15 mouse cellular contexts compared by ENCODE assay signal in the genomic region with DNA sequence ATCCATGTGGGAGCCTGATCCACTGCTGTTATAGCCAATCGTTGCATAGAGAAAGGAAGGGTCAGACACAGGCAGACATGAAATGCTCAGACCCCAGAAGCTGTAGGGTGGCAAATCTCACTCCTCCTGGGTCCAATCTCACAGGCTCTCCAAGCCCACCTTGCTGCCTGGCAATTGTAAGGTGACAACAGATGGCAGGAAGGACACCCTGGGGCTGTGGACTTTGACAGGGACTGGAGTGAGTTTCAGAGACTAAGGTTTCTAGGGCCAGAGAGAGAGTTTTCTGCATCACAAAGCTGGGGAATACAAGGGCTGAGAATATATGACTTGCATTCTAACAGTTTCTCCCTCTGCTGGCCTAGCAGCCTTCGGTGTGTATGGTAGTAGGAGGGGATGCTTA.
"Had no signal": no experiment of that assay in that cellular context is flagged by ENCODE, and none has a peak within 500 bp of the region (broad histone marks: within the 10 kb centered on the region; RNA-seq: fewer than 3 reads in every experiment).

No protein-coding gene starts in this region.

- H3K27ac ChIP-seq: limb, embryonic 15.5 days; liver, embryonic 12.5 days; midbrain, embryonic 10.5 days; stomach, postnatal 0 days had no signal

- H3K27me3 ChIP-seq: limb, embryonic 15.5 days; liver, embryonic 12.5 days had no signal

- H3K4me3 ChIP-seq: limb, embryonic 15.5 days; liver, embryonic 12.5 days; midbrain, embryonic 10.5 days had no signal

- H3K9ac ChIP-seq: limb, embryonic 15.5 days; liver, embryonic 12.5 days; lung, embryonic 14.5 days had no signal

- H3K9me3 ChIP-seq: limb, embryonic 15.5 days; liver, embryonic 12.5 days; midbrain, embryonic 10.5 days had no signal

- H3K36me3 ChIP-seq: limb, embryonic 15.5 days; liver, embryonic 12.5 days; midbrain, embryonic 10.5 days had no signal

- DNase-seq: kidney, postnatal 36 days; layer of hippocampus, adult 9-11 months; layer of hippocampus, postnatal 36 days; lung, embryonic 14.5 days; lung, postnatal 10 days; lung, postnatal 4 days; right cerebral cortex, adult 18-20 months; right cerebral cortex, postnatal 25 days; thymus, adult 2 months; thymus, postnatal 36 days had no signal

- ATAC-seq: liver, embryonic 12.5 days; midbrain, embryonic 16.5 days had no signal

- H3K4me2 ChIP-seq: limb, embryonic 15.5 days; liver, embryonic 12.5 days; lung, embryonic 14.5 days had no signal

- H3K4me1 ChIP-seq: limb, embryonic 15.5 days; liver, embryonic 12.5 days; midbrain, embryonic 10.5 days had no signal
